Mouse (Mus musculus) cerebellum, postnatal 25 days (tissue): ENCODE measurements around the gene Hspb1.

Source experiments
- DNase-seq, 2 experiments: peaks; one replicate each; pipeline ENCODE4 v3.0.0; 2021; ENCODE audit warnings: mixed read lengths in 2 of 2

Hspb1 gene

DNA sequence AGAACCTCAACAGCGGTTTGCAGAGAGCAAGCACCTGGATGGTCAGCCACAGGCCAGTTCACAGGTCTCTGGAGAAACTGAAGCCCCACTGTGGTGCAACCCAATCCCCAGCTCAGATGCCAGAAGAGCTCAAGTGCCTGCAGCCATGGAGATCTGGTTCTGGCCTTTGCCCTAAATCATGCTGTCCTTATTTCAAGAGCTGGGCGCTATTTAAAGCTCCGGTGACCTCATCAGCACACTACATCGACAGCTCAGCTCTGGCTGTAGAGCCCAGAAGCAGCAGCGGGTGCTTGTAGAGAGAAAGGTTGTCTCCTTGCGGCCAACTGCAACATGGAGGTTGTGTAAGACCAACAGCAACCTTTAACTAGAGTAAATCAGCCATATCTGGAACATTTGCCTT, 26.4 kb downstream of the Hspb1 start:
- DNase-seq: peak; percentile 61 to 67

DNA sequence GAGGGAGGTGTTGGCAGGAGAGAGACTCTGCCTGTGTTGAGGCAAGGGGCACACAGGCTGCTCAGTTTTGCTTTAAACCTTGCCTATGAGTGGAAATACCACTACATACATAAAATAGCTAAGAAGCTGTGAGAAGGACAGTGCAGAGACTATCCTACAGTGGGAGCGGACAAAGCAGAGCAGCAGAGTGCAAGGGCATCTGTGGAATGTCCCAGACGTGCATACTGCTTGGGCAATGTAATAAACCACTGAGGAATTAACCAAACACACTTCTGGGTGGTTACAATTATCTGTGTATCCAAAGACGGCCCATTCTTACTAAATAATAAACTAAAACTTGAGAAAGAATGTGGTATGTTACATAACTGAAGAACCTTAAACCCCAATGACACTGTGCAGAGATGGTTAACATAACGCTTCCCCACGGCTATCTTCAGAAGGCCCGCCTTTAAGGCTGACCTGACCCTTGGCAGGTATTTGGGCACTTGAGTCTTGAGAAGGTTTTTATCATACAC, 28.4 kb downstream of the Hspb1 start:
- DNase-seq: no peak

DNA sequence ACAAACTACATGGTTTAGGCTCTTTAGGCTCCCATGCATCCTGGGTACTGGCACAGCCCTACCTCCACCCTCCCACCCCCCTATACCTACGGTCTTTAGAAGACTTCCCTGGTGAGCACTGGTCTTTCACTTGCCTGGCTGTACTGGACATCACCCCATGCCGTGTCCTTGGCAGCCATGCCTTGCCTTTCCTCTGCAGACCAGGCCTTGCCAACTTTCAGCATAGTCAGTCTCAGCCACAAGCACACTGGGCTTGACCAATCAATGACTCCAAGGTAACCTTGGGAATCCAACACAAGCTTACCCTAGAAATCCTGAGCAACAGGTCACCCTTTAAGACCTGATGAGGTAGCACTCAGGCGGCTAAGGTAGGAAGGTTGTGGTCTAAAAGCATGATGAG, 28.9 kb downstream of the Hspb1 start:
- peak; percentile 84 to 87 for DNase-seq

DNA sequence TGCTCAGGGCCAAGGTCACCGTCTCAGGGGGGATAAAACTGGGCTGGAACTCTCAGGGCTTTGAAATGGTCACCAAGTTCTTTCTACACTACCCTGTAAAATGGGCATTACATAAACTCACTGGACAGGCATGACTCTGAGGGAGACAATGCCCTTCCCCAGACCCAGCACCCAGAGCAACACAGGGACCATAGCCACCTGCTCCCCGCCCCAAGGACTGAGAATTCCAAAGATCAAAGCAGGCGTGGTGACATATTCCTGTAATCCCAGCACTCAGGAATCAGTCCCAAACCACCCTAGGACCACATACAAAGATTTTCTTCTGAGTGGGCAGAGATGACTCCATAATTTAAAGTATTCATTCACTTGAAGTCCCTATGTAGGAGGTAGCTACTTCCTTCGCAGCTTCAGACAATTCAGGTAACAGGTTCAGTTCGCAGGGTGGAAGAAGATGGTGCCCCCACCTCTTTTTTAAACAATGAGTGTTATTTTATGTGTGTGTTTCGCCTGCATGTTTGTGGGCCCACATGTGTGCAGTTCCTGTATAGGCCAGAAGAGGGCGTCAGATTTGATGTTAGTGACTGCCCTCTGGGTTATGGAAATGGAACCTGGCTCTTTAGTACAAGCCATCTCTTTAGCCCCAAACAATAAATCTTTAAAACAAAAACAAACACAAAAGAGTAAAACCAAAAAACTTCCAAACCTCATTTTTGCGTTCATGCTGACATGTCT, 29.8 kb downstream of the Hspb1 start:
- DNase-seq: peak in 1 of 2 experiments; percentile 10

GRCm38 (mm10) chr5:135918059-135918437, 30.3 kb downstream of the Hspb1 start:
- DNase-seq: peak in 1 of 2 experiments; percentile 5

DNA sequence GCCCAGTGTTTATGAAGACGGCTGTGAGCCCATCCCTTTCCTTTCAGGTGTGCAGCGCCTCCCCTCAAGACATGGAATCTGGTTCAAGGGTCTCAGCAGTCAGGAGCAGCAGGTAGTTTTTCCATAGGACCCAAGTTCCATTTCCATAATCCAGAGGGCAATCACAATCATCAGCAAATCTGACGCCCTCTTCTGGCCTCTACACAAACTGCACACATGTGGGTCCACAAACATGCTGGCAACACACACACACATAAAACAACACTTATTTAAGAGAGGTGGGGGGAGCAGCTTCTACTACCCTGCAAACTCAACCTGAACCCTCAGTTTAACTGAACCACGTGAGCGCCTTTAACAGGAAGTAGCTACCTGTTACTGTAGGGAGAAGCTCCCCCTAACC, 30.9 kb downstream of the Hspb1 start:
- DNase-seq: peak in 1 of 2 experiments; percentile 4

- DNase-seq: peak in 1 of 2 experiments; percentile 4
Measured at GRCm38 (mm10) chr5:135919902-135920301, 32.2 kb downstream of the Hspb1 start.

DNA sequence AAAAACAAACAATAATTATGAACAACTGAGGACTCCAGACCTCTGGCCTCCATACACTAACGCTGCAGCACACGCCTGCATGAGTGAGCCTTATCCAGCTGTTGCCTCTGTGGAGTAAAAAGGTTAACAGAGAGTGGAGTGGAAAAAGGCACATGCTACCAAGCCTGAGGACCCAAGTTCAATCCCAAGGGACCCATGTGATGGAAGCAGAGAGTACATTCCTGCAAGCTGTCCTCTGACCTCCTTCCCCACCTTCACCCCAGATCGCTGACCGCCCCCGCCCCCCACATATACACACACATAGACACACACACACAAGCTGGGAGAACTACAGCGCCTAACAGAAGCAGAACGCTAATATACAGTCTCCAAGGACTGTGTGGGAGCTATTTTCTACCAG, 36.2 kb downstream of the Hspb1 start:
- DNase-seq: no peak

- no peak for DNase-seq
Measured at GRCm38 (mm10) chr5:135929685-135930424, 42.1 kb downstream of the Hspb1 start.

- DNase-seq: no peak
Measured at GRCm38 (mm10) chr5:135931526-135931925, 43.8 kb downstream of the Hspb1 start.

DNA sequence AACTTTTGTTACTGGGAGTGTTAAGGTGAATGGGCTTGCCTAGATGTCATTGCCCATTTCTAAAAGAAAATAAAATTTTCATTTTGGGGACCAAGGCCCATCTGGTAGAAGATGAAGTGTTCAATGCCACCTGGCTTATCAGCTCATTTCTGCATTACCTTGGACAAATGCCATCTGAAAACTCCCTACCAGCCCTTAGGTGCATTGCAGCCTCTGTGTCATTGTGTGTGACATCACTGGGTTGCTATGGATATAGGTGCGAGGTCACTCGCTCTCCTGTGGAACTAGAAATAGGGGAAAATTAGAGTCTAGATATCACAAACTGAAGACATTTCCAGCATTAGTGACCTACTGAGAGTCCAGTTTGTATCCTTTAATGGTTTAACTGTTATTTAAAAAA, 44.6 kb downstream of the Hspb1 start:
- DNase-seq: no peak

- DNase-seq: no peak
Measured at GRCm38 (mm10) chr5:135933222-135933899, 45.6 kb downstream of the Hspb1 start.

DNA sequence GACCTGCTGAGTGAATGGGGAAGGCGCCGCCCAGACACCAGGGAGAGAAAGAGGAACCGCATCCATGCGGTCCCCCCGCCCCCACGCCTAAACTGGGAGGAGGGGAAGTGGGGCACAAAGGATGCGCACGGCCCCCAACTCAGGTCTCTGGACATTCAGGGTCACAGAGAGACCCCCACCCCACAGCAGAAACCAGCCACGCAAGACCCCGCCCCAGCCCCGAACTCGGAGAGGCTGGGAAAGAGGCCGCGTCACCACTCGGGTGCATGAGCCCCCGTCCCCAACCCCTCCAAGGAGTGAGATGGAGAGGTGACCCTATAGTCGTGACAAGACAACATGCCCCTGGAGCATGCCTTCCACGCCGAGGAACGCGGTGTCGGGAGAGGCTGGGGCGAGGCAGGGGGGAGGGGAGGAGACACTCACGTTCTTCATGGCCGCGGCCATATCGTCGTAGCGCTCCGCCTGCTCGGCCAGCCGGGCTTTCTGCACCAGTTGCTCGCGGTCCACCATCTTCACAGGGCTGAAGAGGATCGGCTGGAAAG, 46.3 kb downstream of the Hspb1 start:
- peak in 1 of 2 experiments; percentile 85 for DNase-seq

- DNase-seq: peak; percentile 98 to 99
Measured at GRCm38 (mm10) chr5:135934481-135935175, 46.9 kb downstream of the Hspb1 start, which contains the start of gene Ywhag. Ywhag (minus strand) TSS chr5:135934616.

DNA sequence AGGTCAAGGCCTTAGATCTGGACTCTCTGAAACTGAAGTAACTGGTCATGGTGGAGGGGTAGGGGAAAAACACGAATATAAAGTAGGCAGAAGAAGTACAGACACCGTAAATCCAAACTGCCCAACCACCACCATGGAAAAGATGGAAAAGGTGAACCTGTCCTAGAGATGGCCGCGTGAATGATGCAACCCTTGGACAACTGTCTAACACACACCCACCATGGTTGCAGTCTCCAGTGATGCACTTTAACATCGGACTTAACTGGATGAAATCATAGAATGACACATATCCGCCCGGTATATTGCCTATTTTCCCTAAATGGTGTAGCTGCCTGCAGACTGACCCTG, 47.4 kb downstream of the Hspb1 start:
- no peak for DNase-seq

- DNase-seq: no peak
Measured at GRCm38 (mm10) chr5:135935641-135936190, 48.0 kb downstream of the Hspb1 start.
